Mouse (Mus musculus) liver, adult 2 months (tissue): ENCODE results near the gene Xpo5.

Experiments
- CTCF ChIP-seq: fragments of 200-500 bp; IDR thresholded peaks from 2 replicates; pipeline ENCODE4 v1.5.1; 2011; ENCODE audit warnings: low read depth, low read length, control low read depth
- POLR2A ChIP-seq: fragments of 200-500 bp; IDR thresholded peaks from 2 replicates; pipeline ENCODE4 v1.6.1; 2011; ENCODE audit warnings: low read length, control low read depth; ENCODE audit not compliant: insufficient read depth; ENCODE audit errors: extremely low read depth

GRCm38 (mm10) chr17:46285407-46285806 lies 82.8 kb downstream of the Xpo5 start:
- no peak for TF ChIP-seq POLR2A
- TF ChIP-seq CTCF, result no peak
